Mouse (Mus musculus): Measurements from ENCODE around the gene Gm37240.

DNA sequence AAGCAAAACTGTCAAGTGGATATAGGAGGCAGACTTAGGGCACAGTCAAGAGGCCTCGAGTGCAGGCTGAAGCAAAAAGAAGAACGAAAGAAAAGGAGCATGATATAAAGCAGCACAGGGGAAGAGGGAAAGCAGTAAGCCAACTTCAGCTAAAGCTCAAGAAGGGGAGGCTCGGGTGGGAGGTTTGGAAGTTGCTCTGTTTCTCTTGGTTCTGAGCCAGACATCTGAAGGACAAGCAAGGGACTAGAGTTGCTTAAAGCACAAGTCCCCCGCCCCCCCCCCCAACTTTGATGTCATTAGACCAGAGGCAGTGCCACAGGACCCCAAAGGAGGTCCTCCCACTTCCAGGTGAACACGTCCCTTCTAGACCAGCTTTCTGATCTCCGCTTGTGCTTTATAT, 433.3 kb downstream of the Gm37240 start:
- TF ChIP-seq CTCF (IDR thresholded peaks at IDR 0.05; ENCODE audit: low read depth) = no peak
- TF ChIP-seq EP300 (optimal IDR thresholded peaks at IDR 0.05) = no peak
